Mouse (Mus musculus): ENCODE data around the gene Tnnt1.
A peak's percentile ranks its signal among the peaks of the same experiment; 100 is the strongest.

DNA sequence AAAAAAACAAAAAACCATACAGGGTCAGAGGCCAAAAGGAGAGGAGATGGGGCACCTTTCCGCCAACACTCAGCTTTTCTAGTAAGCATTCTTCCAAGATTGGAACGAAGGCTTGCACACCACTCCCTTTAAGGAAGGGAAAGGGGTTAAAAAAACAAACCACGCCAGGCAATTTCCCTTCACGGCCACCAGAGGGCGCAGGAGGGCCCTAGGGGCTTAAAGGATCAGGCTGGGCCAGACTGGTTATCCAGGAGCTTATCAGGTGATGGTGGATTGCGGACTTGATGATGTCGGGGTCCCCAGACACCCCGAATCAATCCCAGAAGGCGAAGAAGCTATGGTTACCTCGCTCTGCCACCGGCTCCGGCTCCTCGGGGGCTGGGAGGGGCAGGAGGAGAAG, 2.9 kb downstream of the Tnnt1 start:
- TF ChIP-seq CTCF (conservative IDR thresholded peaks at IDR 0.05; ENCODE audit: low read length) = peak; percentile 100
- no peak for TF ChIP-seq POU5F1 (IDR thresholded peaks at IDR 0.05; ENCODE audit: borderline replicate concordance, low read length)
- TF ChIP-seq NANOG (IDR thresholded peaks at IDR 0.05; ENCODE audit: borderline replicate concordance, low read length) = no peak

Data from E14TG2a.4 (cell line).